Mouse (Mus musculus): ENCODE measurements around the gene Pkd1l2. TPM values are rescaled to one million over a fixed set of nuclear protein-coding genes. Genes with fewer than 3 reads are reported as not detected.

The Pkd1l2 gene
- polyA plus RNA-seq, 1 experiment from 2014 or later: 0.07 TPM

DNA sequence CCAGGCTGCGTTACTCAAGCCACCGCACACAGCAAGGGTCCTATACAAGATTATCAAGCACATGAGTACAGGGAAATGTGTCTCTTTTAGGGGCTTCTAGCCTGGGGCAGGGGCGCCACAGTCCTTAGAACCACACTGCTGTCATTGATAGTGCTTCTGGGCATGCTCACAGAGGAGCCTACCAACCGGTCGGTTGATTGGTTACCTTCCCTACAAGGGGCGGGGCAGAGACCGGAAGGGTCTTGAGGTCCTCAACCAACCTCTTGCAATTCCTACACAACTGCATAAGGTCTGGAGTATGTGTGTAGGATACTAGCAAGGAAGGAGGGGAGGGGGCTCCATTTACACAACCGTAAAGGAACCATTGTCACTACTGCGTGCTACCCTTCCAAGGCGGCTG is 53.6 kb downstream of the Pkd1l2 start:
- H3K27me3 ChIP-seq (ENCODE audit: control insufficient read depth, insufficient read depth, low read length): no peaks in the 10 kb centered on the region

DNA sequence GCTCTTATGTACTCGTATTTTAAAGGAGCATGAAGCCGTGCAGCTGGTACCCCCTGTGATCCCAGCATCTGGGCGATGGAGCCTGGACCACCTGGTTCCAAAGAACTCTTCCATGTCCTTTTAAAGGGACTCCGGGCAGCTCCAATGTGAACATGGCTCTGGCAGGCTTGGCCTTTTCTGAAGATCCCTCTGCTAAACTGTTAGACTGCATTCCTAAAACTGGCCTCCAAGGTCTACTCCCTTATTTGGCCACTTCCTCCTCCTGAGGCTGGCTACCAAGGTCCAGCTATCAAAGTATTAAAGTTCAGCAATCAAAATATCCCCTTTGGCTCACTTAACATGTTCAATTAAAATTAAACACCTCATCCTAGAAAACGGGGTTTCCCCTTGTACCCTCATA is 54.6 kb downstream of the Pkd1l2 start:
- Histone ChIP-seq H3K9ac (replicated peaks; ENCODE audit: low read depth, low read length) (no peak overlapping the region), H3K27me3 (ENCODE audit: control insufficient read depth, insufficient read depth, low read length) (no peaks in the 10 kb centered on the region), H3K27ac (ENCODE audit: low read depth, low read length) (no peak overlapping the region), H3K4me3 (ENCODE audit: low read depth, low read length) (no peak overlapping the region), H3K4me2 (ENCODE audit: low read depth, low read length) (no peak overlapping the region), H3K4me1 (ENCODE audit: control insufficient read depth, insufficient read depth, low read length) (no peaks in the 10 kb centered on the region), H3K9me3 (ENCODE audit: control insufficient read depth, low read length) (no peaks in the 10 kb centered on the region), H3K36me3 (ENCODE audit: control insufficient read depth, insufficient read depth, low read length) (no peaks in the 10 kb centered on the region)
- no peak for ATAC-seq (ENCODE audit: low read depth)
- WGBS: 78% methylated on average over 5 of the region's 5 CpGs

More for the DNA sequence above, 53.6 kb downstream of the Pkd1l2 start:
- no peak overlapping the region for H3K4me2 ChIP-seq (ENCODE audit: low read depth, low read length)
- H3K36me3 ChIP-seq (ENCODE audit: control insufficient read depth, insufficient read depth, low read length): no peaks in the 10 kb centered on the region
- no peak for ATAC-seq (ENCODE audit: low read depth)
- H3K27ac ChIP-seq (ENCODE audit: low read depth, low read length): no peak overlapping the region
- H3K4me3 ChIP-seq (ENCODE audit: low read depth, low read length): no peak overlapping the region
- WGBS: 96% methylated on average over 10 of the region's 10 CpGs
- H3K4me1 ChIP-seq (ENCODE audit: control insufficient read depth, insufficient read depth, low read length): no peaks in the 10 kb centered on the region
- no peak overlapping the region for H3K9ac ChIP-seq (replicated peaks; ENCODE audit: low read depth, low read length)
- H3K9me3 ChIP-seq (ENCODE audit: control insufficient read depth, low read length): no peaks in the 10 kb centered on the region

DNA sequence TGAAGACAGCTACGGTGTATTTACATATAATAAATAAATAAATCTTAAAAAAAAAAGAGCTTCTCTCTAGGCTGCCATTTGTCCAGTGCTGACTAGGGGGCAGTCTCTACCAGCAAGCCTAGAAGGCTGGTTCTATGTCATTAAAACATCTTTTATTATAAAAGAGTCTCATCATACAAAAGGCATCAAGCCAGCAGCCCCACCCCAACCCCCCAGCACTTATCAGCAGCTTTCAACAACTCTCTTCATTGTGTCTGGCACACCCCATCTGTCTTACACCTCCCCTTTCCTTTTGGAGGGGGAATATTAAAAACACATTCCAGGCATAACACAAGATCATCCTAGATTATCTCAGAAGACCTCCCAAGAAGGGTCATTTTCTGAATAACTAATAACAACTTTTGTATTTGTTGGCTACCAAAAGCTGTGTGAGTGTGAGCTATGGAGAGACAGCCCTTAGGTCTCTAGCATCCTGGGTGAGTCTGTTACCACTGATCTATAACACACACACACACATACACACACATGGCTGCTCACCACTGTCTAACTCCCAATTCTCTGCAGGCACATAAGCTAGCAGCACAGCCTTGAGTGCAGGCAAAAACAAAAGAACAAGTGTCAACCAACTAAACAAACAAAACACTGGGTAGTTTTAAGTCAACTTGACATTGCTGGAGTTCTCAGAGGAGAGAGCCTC is 59.8 kb downstream of the Pkd1l2 start:
- Histone ChIP-seq H3K9ac (replicated peaks; ENCODE audit: low read depth, low read length) (no peak overlapping the region), H3K4me2 (ENCODE audit: low read depth, low read length) (no peak overlapping the region), H3K27me3 (ENCODE audit: control insufficient read depth, insufficient read depth, low read length) (no peaks in the 10 kb centered on the region), H3K9me3 (ENCODE audit: control insufficient read depth, low read length) (no peaks in the 10 kb centered on the region), H3K4me1 (ENCODE audit: control insufficient read depth, insufficient read depth, low read length) (no peaks in the 10 kb centered on the region), H3K36me3 (ENCODE audit: control insufficient read depth, insufficient read depth, low read length) (no peaks in the 10 kb centered on the region), H3K4me3 (ENCODE audit: low read depth, low read length) (no peak overlapping the region), H3K27ac (ENCODE audit: low read depth, low read length) (no peak overlapping the region)
- ATAC-seq (ENCODE audit: low read depth): no peak
- 85% methylated on average over 1 of the region's 1 CpGs for WGBS

DNA sequence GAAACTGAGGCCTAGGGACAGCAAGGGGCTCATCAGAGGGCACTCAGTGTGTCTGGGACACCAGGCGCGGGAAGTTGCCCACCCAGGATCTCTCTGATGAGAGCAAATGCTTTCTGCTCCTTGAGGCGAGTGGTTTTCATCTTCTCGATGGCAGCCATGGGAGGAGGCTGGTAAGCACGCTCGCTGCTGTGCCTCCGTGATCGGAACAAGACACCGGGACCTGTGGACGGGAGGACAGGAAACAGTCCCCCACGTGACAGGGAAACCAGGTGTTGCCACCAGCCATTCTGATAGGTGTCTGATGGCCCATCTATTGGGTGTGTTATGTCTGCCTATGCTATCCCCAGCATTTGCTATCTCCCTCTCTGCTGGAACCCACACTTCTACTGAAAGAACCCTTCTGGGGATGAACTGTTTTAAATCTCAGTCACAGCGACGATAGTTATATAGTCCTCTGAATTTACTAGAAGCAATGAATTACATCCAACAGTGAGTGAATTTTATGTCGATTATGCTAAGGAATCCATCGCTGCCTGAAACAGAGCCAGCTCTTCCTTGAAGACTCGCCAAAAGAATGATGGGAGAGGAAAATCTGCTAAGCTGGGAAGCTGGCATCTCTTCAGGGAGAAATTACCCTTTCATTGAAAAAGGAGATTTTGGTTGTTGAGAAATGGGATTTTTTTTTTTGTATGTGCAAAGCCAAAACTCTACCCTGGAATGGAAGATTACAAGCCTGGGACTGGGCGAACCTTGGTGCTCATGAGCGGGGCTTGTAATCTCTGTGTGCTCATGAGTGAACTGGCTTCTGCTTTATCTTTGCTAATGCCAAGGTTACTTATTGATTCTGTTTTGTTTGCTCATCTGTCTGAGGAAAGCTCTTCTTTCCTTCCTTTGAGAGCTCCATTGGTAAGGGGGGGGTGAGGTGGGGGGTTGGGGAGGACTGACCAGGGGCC is 62.6 kb downstream of the Pkd1l2 start:
- WGBS: 81% methylated on average over 18 of the region's 18 CpGs
- ATAC-seq (ENCODE audit: low read depth): no peak
- Histone ChIP-seq H3K27me3 (ENCODE audit: control insufficient read depth, insufficient read depth, low read length) (no peaks in the 10 kb centered on the region), H3K36me3 (ENCODE audit: control insufficient read depth, insufficient read depth, low read length) (no peaks in the 10 kb centered on the region), H3K4me1 (ENCODE audit: control insufficient read depth, insufficient read depth, low read length) (no peaks in the 10 kb centered on the region), H3K27ac (ENCODE audit: low read depth, low read length) (no peak overlapping the region), H3K4me3 (ENCODE audit: low read depth, low read length) (no peak overlapping the region), H3K9me3 (ENCODE audit: control insufficient read depth, low read length) (no peaks in the 10 kb centered on the region), H3K9ac (replicated peaks; ENCODE audit: low read depth, low read length) (no peak overlapping the region), H3K4me2 (ENCODE audit: low read depth, low read length) (no peak overlapping the region)

DNA sequence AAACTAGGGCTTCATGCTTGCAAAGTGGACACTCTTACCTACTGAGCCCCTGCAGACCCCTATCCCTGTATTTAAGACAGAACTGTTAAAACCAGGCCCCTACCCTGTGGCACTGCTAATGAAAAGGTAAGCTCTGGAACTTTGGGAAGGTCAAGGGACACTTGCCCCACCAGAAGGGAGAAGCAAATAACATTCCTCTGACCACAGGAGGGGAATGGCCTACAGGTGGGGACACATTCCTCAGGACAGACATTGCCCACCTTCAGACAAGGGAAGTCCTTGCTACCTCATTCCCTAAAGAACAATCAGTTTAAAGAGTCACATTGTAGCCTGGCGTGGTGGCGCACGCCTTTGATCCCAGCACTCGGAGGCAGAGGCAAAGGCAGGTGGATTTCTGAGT is 64.4 kb downstream of the Pkd1l2 start:
- Histone ChIP-seq H3K9ac (replicated peaks; ENCODE audit: low read depth, low read length) (no peak overlapping the region), H3K4me2 (ENCODE audit: low read depth, low read length) (no peak overlapping the region), H3K4me3 (ENCODE audit: low read depth, low read length) (no peak overlapping the region), H3K27ac (ENCODE audit: low read depth, low read length) (no peak overlapping the region), H3K27me3 (ENCODE audit: control insufficient read depth, insufficient read depth, low read length) (no peaks in the 10 kb centered on the region), H3K9me3 (ENCODE audit: control insufficient read depth, low read length) (no peaks in the 10 kb centered on the region), H3K4me1 (ENCODE audit: control insufficient read depth, insufficient read depth, low read length) (no peaks in the 10 kb centered on the region), H3K36me3 (ENCODE audit: control insufficient read depth, insufficient read depth, low read length) (no peaks in the 10 kb centered on the region)
- WGBS: 96% methylated on average over 4 of the region's 4 CpGs
- no peak for ATAC-seq (ENCODE audit: low read depth)

DNA sequence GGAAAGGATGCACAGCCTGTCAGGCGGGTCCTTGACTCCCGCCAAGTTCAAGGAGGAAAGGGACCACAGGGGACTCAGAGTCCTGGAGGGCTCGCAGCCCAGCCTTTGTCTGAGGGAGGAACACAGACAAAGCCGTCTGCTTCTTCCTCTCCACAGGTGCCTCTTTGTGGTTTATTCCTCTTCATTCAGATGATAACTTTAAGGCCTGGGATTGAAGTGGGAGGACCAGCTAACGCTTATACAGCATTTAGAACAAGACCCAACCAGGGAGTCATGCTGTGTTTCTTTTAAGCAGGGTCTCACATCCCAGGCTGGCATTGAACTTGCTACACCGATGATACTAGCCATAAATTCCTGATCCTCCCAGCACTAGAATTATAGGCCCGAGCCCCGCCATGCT is 65.2 kb downstream of the Pkd1l2 start:
- no peaks in the 10 kb centered on the region for H3K36me3 ChIP-seq (ENCODE audit: control insufficient read depth, insufficient read depth, low read length)
- H3K9ac ChIP-seq (replicated peaks; ENCODE audit: low read depth, low read length): no peak overlapping the region
- no peaks in the 10 kb centered on the region for H3K9me3 ChIP-seq (ENCODE audit: control insufficient read depth, low read length)
- no peaks in the 10 kb centered on the region for H3K4me1 ChIP-seq (ENCODE audit: control insufficient read depth, insufficient read depth, low read length)
- no peak for ATAC-seq (ENCODE audit: low read depth)
- no peaks in the 10 kb centered on the region for H3K27me3 ChIP-seq (ENCODE audit: control insufficient read depth, insufficient read depth, low read length)
- 18% methylated on average over 8 of the region's 8 CpGs for WGBS
- no peak overlapping the region for H3K4me2 ChIP-seq (ENCODE audit: low read depth, low read length)
- H3K4me3 ChIP-seq (ENCODE audit: low read depth, low read length): no peak overlapping the region
- H3K27ac ChIP-seq (ENCODE audit: low read depth, low read length): no peak overlapping the region

DNA sequence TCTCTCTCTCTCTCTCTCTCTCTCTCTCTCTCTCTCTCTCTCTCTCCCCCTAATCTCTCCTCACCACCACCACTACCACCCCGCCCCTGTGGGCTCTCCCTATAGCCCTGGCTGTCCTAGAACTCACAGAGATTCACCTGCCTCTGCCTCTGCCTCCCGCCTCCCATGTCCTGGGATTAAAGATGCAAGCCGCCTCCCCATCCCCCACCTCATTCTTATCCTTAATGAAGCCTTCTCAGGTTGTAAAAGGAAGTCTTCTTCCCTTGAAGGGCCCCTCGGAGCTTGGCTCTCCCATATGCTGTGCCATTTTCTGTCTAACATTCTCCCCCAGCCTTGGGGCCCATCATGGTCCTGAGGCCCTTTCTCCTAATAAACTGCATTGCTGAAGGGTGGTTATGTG is 66.6 kb downstream of the Pkd1l2 start:
- Histone ChIP-seq H3K9ac (replicated peaks; ENCODE audit: low read depth, low read length) (no peak overlapping the region), H3K27me3 (ENCODE audit: control insufficient read depth, insufficient read depth, low read length) (no peaks in the 10 kb centered on the region), H3K4me1 (ENCODE audit: control insufficient read depth, insufficient read depth, low read length) (no peaks in the 10 kb centered on the region), H3K36me3 (ENCODE audit: control insufficient read depth, insufficient read depth, low read length) (no peaks in the 10 kb centered on the region), H3K9me3 (ENCODE audit: control insufficient read depth, low read length) (no peaks in the 10 kb centered on the region), H3K4me2 (ENCODE audit: low read depth, low read length) (no peak overlapping the region), H3K4me3 (ENCODE audit: low read depth, low read length) (no peak overlapping the region), H3K27ac (ENCODE audit: low read depth, low read length) (no peak overlapping the region)
- 62% methylated on average over 4 of the region's 4 CpGs for WGBS
- ATAC-seq (ENCODE audit: low read depth): no peak

DNA sequence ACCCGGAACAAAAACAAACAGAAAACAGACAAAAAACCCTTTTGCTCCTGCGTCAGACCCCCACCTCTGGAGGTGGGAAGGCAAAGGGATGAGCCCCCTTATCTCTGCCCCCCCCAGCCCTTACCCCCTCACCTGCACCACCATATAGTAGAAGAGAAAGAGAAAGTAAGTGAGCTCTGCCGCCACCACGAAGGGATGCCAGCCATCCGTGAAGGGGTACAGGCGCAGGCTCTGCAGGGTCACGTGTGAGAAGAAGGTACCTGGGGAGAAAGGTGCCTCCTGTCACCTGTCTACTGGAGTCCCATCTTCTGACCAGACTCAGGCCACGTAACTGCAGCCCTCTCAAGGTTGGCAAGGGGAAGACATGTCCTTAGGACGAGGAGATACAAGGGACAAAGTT is 70.9 kb downstream of the Pkd1l2 start:
- Histone ChIP-seq H3K9me3 (ENCODE audit: control insufficient read depth, low read length) (no peaks in the 10 kb centered on the region), H3K9ac (replicated peaks; ENCODE audit: low read depth, low read length) (no peak overlapping the region), H3K36me3 (ENCODE audit: control insufficient read depth, insufficient read depth, low read length) (no peaks in the 10 kb centered on the region), H3K27ac (ENCODE audit: low read depth, low read length) (no peak overlapping the region), H3K27me3 (ENCODE audit: control insufficient read depth, insufficient read depth, low read length) (no peaks in the 10 kb centered on the region), H3K4me1 (ENCODE audit: control insufficient read depth, insufficient read depth, low read length) (no peaks in the 10 kb centered on the region), H3K4me2 (ENCODE audit: low read depth, low read length) (no peak overlapping the region), H3K4me3 (ENCODE audit: low read depth, low read length) (no peak overlapping the region)
- ATAC-seq (ENCODE audit: low read depth): no peak
- WGBS: 91% methylated on average over 9 of the region's 9 CpGs
